Comparison of ENCODE assay signal across 22 mouse cellular contexts in the genomic region with DNA sequence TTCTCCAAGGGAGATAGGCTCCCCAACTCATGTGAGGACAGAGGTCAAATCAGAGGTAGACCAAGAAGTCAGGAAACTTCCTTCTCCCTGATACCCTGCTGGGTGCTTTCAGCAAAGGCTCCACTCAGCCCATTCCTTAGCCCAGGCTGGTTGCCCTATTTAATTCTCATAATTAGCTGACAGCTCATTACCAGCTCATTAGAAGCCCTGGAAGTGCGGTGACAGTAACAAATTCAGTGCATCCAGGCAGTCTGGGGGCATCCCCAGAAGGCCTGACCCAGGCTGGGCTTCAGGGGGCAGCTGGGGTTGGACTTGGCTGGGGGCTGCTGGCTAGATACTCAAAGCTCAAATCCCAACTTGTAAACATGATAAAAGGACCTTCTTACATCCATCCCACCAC.
DNase-seq lines count a peak whose midpoint lies in the region; ATAC-seq lines count a peak whose summit lies in the region.
"Had no signal": no experiment of that assay in that cellular context is flagged by ENCODE, and none has a peak within 500 bp of the region (broad histone marks: within the 10 kb centered on the region; RNA-seq: fewer than 3 reads in every experiment).

No protein-coding gene starts in this region.

- no peak for DNase-seq in forebrain, embryonic 14.5 days (ENCODE audit: low spot score)
- peak; percentile 81 for DNase-seq in retina, postnatal 1 day
- no peak for DNase-seq in embryonic facial prominence, embryonic 10.5 days (ENCODE audit: low spot score)
- DNase-seq: adrenal gland, adult 2 months; adrenal gland, postnatal 10 days; adrenal gland, postnatal 25 days; B cell, adult 2 months; cerebellum, adult 11 months; cerebellum, adult 18-20 months; cerebellum, adult 8-10 months; cerebellum, adult 9-11 months; cerebellum, postnatal 14 days; cerebellum, postnatal 36 days; embryo, embryonic 11 days; forebrain, postnatal 0 days had no signal

- peaks cover 13% of the 10 kb centered on the region for H3K4me1 ChIP-seq in forebrain, embryonic 14.5 days (ENCODE audit: control insufficient read depth, insufficient read depth, low read length)
- H3K4me1 ChIP-seq in forebrain, embryonic 13.5 days = peaks cover 24% of the 10 kb centered on the region
- peaks cover 10% of the 10 kb centered on the region for H3K4me1 ChIP-seq in hindbrain, embryonic 15.5 days (replicated peaks)
- peaks cover 32% of the 10 kb centered on the region for H3K4me1 ChIP-seq in hindbrain, embryonic 13.5 days (replicated peaks)
- no peaks in the 10 kb centered on the region; the same call in 1 of the 2 replicates for H3K4me1 ChIP-seq in embryonic facial prominence, embryonic 10.5 days
- H3K4me1 ChIP-seq: embryonic facial prominence, embryonic 12.5 days had no signal

- WGBS in forebrain, embryonic 14.5 days = 14% methylated on average over 1 of the region's 1 CpGs
- WGBS in forebrain, embryonic 13.5 days = 16% methylated on average over 1 of the region's 1 CpGs
- 35% methylated on average over 1 of the region's 1 CpGs for WGBS in hindbrain, embryonic 15.5 days
- WGBS in hindbrain, embryonic 13.5 days = 36% methylated on average over 1 of the region's 1 CpGs
- 56% methylated on average over 1 of the region's 1 CpGs for WGBS in embryonic facial prominence, embryonic 10.5 days

- H3K9ac ChIP-seq in forebrain, embryonic 14.5 days (ENCODE audit: low read length) = no peak overlapping the region
- no peak overlapping the region for H3K9ac ChIP-seq in forebrain, embryonic 13.5 days
- no peak overlapping the region for H3K9ac ChIP-seq in hindbrain, embryonic 15.5 days
- no peak overlapping the region for H3K9ac ChIP-seq in hindbrain, embryonic 13.5 days
- H3K9ac ChIP-seq: embryonic facial prominence, embryonic 12.5 days; forebrain, embryonic 15.5 days; forebrain, postnatal 0 days had no signal

- H3K9me3 ChIP-seq in forebrain, embryonic 14.5 days (replicated peaks; ENCODE audit: control insufficient read depth, low read length) = no peaks in the 10 kb centered on the region
- no peaks in the 10 kb centered on the region for H3K9me3 ChIP-seq in forebrain, embryonic 13.5 days (replicated peaks)
- no peaks in the 10 kb centered on the region for H3K9me3 ChIP-seq in hindbrain, embryonic 15.5 days
- no peaks in the 10 kb centered on the region for H3K9me3 ChIP-seq in hindbrain, embryonic 13.5 days
- H3K9me3 ChIP-seq in embryonic facial prominence, embryonic 10.5 days = no peaks in the 10 kb centered on the region
- H3K9me3 ChIP-seq: embryonic facial prominence, embryonic 12.5 days; forebrain, embryonic 15.5 days; G1E had no signal

- no peak overlapping the region for H3K27ac ChIP-seq in forebrain, embryonic 14.5 days (ENCODE audit: low read depth, low read length)
- no peak overlapping the region for H3K27ac ChIP-seq in forebrain, embryonic 13.5 days
- no peak overlapping the region for H3K27ac ChIP-seq in hindbrain, embryonic 15.5 days (replicated peaks)
- H3K27ac ChIP-seq in hindbrain, embryonic 13.5 days = no peak overlapping the region
- no peak overlapping the region for H3K27ac ChIP-seq in embryonic facial prominence, embryonic 10.5 days (replicated peaks)
- H3K27ac ChIP-seq: embryonic facial prominence, embryonic 12.5 days; forebrain, embryonic 15.5 days had no signal

- 0 out of 2 replicates have a peak, but pooled peaks cover 2% of the 10 kb centered on the region for H3K27me3 ChIP-seq in forebrain, embryonic 14.5 days (replicated peaks; ENCODE audit: control insufficient read depth, insufficient read depth, low read length)
- H3K27me3 ChIP-seq in forebrain, embryonic 13.5 days = peaks cover 10% of the 10 kb centered on the region; the same call in 1 of the 2 replicates
- no peaks in the 10 kb centered on the region; the same call in 1 of the 2 replicates for H3K27me3 ChIP-seq in hindbrain, embryonic 15.5 days
- H3K27me3 ChIP-seq in hindbrain, embryonic 13.5 days = no peaks in the 10 kb centered on the region
- no peaks in the 10 kb centered on the region; the same call in 1 of the 2 replicates for H3K27me3 ChIP-seq in embryonic facial prominence, embryonic 10.5 days (replicated peaks; ENCODE audit: low read depth, poor library complexity, severe bottlenecking)
- H3K27me3 ChIP-seq: embryonic facial prominence, embryonic 12.5 days; forebrain, embryonic 15.5 days had no signal

- no peaks in the 10 kb centered on the region for H3K36me3 ChIP-seq in forebrain, embryonic 14.5 days (ENCODE audit: control insufficient read depth, insufficient read depth, low read length)
- H3K36me3 ChIP-seq in forebrain, embryonic 13.5 days (ENCODE audit: poor library complexity, severe bottlenecking) = no peaks in the 10 kb centered on the region
- no peaks in the 10 kb centered on the region for H3K36me3 ChIP-seq in hindbrain, embryonic 15.5 days
- H3K36me3 ChIP-seq in hindbrain, embryonic 13.5 days = no peaks in the 10 kb centered on the region
- H3K36me3 ChIP-seq in embryonic facial prominence, embryonic 10.5 days (replicated peaks) = no peaks in the 10 kb centered on the region
- H3K36me3 ChIP-seq: embryonic facial prominence, embryonic 12.5 days; forebrain, embryonic 15.5 days; G1E had no signal

- H3K4me2 ChIP-seq in forebrain, embryonic 14.5 days (ENCODE audit: low read length) = no peak overlapping the region
- no peak overlapping the region for H3K4me2 ChIP-seq in forebrain, embryonic 13.5 days
- no peak overlapping the region for H3K4me2 ChIP-seq in hindbrain, embryonic 15.5 days
- H3K4me2 ChIP-seq in hindbrain, embryonic 13.5 days = no peak overlapping the region
- H3K4me2 ChIP-seq: embryonic facial prominence, embryonic 12.5 days; forebrain, embryonic 15.5 days had no signal

- 0 out of 2 replicates have a peak, but pooled peaks have one; percentile 27 for ATAC-seq in forebrain, embryonic 14.5 days
- ATAC-seq in forebrain, embryonic 13.5 days = no peak
- ATAC-seq in hindbrain, embryonic 15.5 days (ENCODE audit: low FRiP score, low read depth) = 0 out of 2 replicates have a peak, but pooled peaks have one; percentile 10
- no peak for ATAC-seq in hindbrain, embryonic 13.5 days (ENCODE audit: low FRiP score)
- ATAC-seq: CD4-positive, CD25-positive, alpha-beta regulatory T cell, adult 4 months; forebrain, embryonic 15.5 days; forebrain, postnatal 0 days had no signal

- H3K4me3 ChIP-seq in forebrain, embryonic 14.5 days (ENCODE audit: low read depth, low read length) = no peak overlapping the region
- no peak overlapping the region for H3K4me3 ChIP-seq in forebrain, embryonic 13.5 days
- H3K4me3 ChIP-seq in hindbrain, embryonic 15.5 days = no peak overlapping the region
- no peak overlapping the region for H3K4me3 ChIP-seq in hindbrain, embryonic 13.5 days
- no peak overlapping the region for H3K4me3 ChIP-seq in embryonic facial prominence, embryonic 10.5 days
- H3K4me3 ChIP-seq: embryonic facial prominence, embryonic 12.5 days; forebrain, embryonic 15.5 days had no signal

Comparison
In these comparisons a context has a peak if more than half of its experiments do, and no peak if none do; other contexts are left out.
1. ATAC-seq: peak in forebrain, embryonic 14.5 days (single experiment) and hindbrain, embryonic 15.5 days (single experiment); none in forebrain, embryonic 13.5 days (single experiment) and hindbrain, embryonic 13.5 days (single experiment).